Mouse (Mus musculus) effector memory CD4-positive, alpha-beta T cell, adult 5 months (primary cell): ENCODE measurements around the gene Gm21425. TPM values are rescaled to one million over a fixed set of nuclear protein-coding genes. Genes with fewer than 3 reads are reported as not detected.

Experiments
- polyA plus RNA-seq: library from polyadenylated mRNA; unstranded; fragments of 100-300 nt; shearing (Covaris generic); gene quantifications from one replicate; pipeline ENCODE4 v1.2.1, GENCODE M21; 2017

The Gm21425 gene
- polyA plus RNA-seq, result not detected

GRCm38 (mm10) chrY:13161668-13162067 is at the start of gene Gm21425:
TSS of gene Gm21425 (plus strand) at chrY:13161968.

DNA sequence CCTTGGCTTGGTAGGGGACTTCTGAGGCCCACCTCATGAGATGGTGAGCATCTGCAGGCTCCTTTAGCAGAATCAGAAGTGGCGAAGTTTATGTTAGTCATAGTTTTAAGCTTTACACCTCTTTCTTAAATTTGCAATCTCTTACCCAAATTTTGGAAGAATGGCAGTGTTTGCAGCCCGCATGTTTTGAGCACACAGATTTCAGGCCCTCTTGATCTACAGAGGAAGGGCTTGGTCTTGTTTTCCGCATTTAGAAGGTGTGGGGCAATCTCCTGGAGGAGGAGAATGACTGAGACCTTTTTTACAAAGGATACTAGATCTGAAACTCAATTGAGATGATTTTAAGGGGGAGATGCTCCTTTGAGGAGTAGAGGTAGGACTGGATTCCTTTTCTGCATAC is 28.4 kb upstream of the Gm21425 start, which contains the start of gene Gm21891:
TSS of gene Gm21891 (minus strand) at position 101 of the 400 bp plus-strand sequence.

Other genes with a start within 250 kb of the Gm21425 start
- not detected for gene Gm20807, start 119.1 kb upstream of the Gm21425 start, polyA plus RNA-seq
- not detected for gene Gm21891, start 28.5 kb upstream of the Gm21425 start, polyA plus RNA-seq
- not detected for gene Gm21828, start 62.0 kb downstream of the Gm21425 start, polyA plus RNA-seq
- gene Gm21440, start 90.4 kb downstream of the Gm21425 start, polyA plus RNA-seq, result not detected
- not detected for gene Gm21454, start 90.5 kb downstream of the Gm21425 start, polyA plus RNA-seq
- not detected for gene Gm21725, start 187.1 kb downstream of the Gm21425 start, polyA plus RNA-seq